Mouse (Mus musculus) heart, adult 2 months (tissue): Measurements from ENCODE around the gene Anks6.

ENCODE experiments used
- CTCF ChIP-seq: fragments of 200-600 bp; IDR thresholded peaks from 2 replicates; pipeline ENCODE4 v1.8.1; 2022; ENCODE audit warnings: antibody characterized with exemption, mild to moderate bottlenecking, moderate library complexity
- EP300 ChIP-seq: fragments of 200-500 bp; IDR thresholded peaks from 2 replicates; pipeline ENCODE4 v1.6.1; 2011; ENCODE audit warnings: low read depth, low read length, control low read depth; ENCODE audit not compliant: insufficient read depth
- POLR2A ChIP-seq: fragments of 200-500 bp; IDR thresholded peaks from 2 replicates; pipeline ENCODE4 v1.6.1; 2011; ENCODE audit warnings: mild to moderate bottlenecking, low read depth, low read length, control low read depth; ENCODE audit not compliant: insufficient read depth

DNA sequence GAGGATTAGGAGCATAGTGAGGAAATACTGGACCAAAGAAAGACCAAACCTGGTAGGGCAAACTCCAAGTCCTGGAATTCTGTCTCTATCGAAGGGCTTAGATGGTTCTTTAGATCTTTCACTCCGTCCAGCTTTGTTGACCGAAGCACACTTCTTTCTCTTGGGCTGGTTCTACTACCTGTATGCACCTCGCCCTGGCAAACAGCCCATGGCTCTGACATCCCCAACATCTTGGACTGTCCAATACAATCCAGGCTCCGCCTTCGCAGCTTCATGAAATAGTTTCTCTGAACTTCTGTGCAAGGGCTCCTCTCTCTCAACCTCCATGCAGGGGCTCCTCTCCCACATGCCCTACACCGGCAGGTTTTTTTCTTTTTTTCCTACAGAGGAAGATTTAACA, 26.6 kb upstream of the Anks6 start:
- TF ChIP-seq CTCF, result no peak
- no peak for TF ChIP-seq POLR2A
- TF ChIP-seq EP300, result no peak
